Mouse (Mus musculus): ENCODE data around the gene Tsnaxip1.

- TF ChIP-seq POLR2A (IDR thresholded peaks at IDR 0.05; ENCODE audit: low read depth, low read length) (no peak), CTCF (IDR thresholded peaks at IDR 0.05; ENCODE audit: extremely low read depth, insufficient read length, insufficient replicate concordance, low read depth, low read length) (no peak)
Measured at GRCm38 (mm10) chr8:105805964-105806363, 21.6 kb upstream of the Tsnaxip1 start.
